Mouse (Mus musculus): Measurements from ENCODE around the gene Ska3. TPM values are rescaled to one million over a fixed set of nuclear protein-coding genes. Genes with fewer than 3 reads are reported as not detected.
"Not testable (repeated sequence)": the region's sequence is repeated elsewhere in the genome, so short reads cannot be mapped to it uniquely, and the experiment has no call there.

Gene Ska3
- polyA plus RNA-seq (2016; fragmentation: Nextera tagmentation; extraction: Ambion mirVana): 36.3 and 36.5 TPM in 2 replicates

GRCm38 (mm10) chr14:57825788-57826751 is at the start of gene Ska3, which contains the start of gene Mrpl57:
Gene Ska3, minus strand, starts transcription at chr14:57826185.
Gene Mrpl57, plus strand, starts transcription at chr14:57826234.
- Histone ChIP-seq H3K9ac (replicated peaks) (peak within 1 kb of the TSS; percentile 86), H3K4me3 (peak within 1 kb of the TSS; percentile 83), H3K36me3 (peaks cover 18% of the 10 kb centered on the region), H3K9me3 (no peaks in the 10 kb centered on the region), H3K4me2 (replicated peaks) (peak within 1 kb of the TSS; percentile 70), H3K27me3 (no peaks in the 10 kb centered on the region), H3K27ac (replicated peaks) (peak within 1 kb of the TSS; percentile 91), H3K4me1 (peaks cover 16% of the 10 kb centered on the region)
- under 1% methylated on average over 96 of the region's 96 CpGs for WGBS
- peak; percentile 96 for ATAC-seq (ENCODE audit: low FRiP score, low read depth)

GRCm38 (mm10) chr14:57866676-57867276 is 40.8 kb upstream of the Ska3 start:
- H3K4me2 ChIP-seq (replicated peaks): no peak overlapping the region
- H3K27me3 ChIP-seq: no peaks in the 10 kb centered on the region
- H3K36me3 ChIP-seq: peaks cover 48% of the 10 kb centered on the region
- no peak overlapping the region for H3K27ac ChIP-seq (replicated peaks)
- H3K9me3 ChIP-seq: no peaks in the 10 kb centered on the region
- ATAC-seq (ENCODE audit: low FRiP score, low read depth): no peak
- no peak overlapping the region for H3K4me3 ChIP-seq
- H3K9ac ChIP-seq (replicated peaks): no peak overlapping the region
- H3K4me1 ChIP-seq: no peaks in the 10 kb centered on the region
- WGBS: 96% methylated on average over 3 of the region's 3 CpGs

GRCm38 (mm10) chr14:57865256-57865655 is 39.3 kb upstream of the Ska3 start:
- peaks cover 52% of the 10 kb centered on the region for H3K36me3 ChIP-seq
- ATAC-seq (ENCODE audit: low FRiP score, low read depth): no peak
- H3K27ac ChIP-seq (replicated peaks): no peak overlapping the region
- H3K9ac ChIP-seq (replicated peaks): no peak overlapping the region
- WGBS: 93% methylated on average over 3 of the region's 3 CpGs
- H3K27me3 ChIP-seq: no peaks in the 10 kb centered on the region
- no peak overlapping the region for H3K4me2 ChIP-seq (replicated peaks)
- no peak overlapping the region for H3K4me3 ChIP-seq
- no peaks in the 10 kb centered on the region for H3K9me3 ChIP-seq
- H3K4me1 ChIP-seq: no peaks in the 10 kb centered on the region

- no peak for ATAC-seq (ENCODE audit: low FRiP score, low read depth)
- H3K27ac ChIP-seq (replicated peaks): no peak overlapping the region
- H3K4me2 ChIP-seq (replicated peaks): no peak overlapping the region
- H3K4me3 ChIP-seq: no peak overlapping the region
- no peaks in the 10 kb centered on the region for H3K9me3 ChIP-seq
- no peaks in the 10 kb centered on the region for H3K27me3 ChIP-seq
- peaks cover 41% of the 10 kb centered on the region for H3K36me3 ChIP-seq
- 81% methylated on average over 2 of the region's 2 CpGs for WGBS
- no peaks in the 10 kb centered on the region for H3K4me1 ChIP-seq
- no peak overlapping the region for H3K9ac ChIP-seq (replicated peaks)
Measured at GRCm38 (mm10) chr14:57863129-57863528, 37.1 kb upstream of the Ska3 start.

GRCm38 (mm10) chr14:57861987-57862412 is 36.0 kb upstream of the Ska3 start:
- Histone ChIP-seq H3K4me2 (replicated peaks) (no peak overlapping the region), H3K4me3 (no peak overlapping the region), H3K27me3 (no peaks in the 10 kb centered on the region), H3K9me3 (no peaks in the 10 kb centered on the region), H3K36me3 (peaks cover 41% of the 10 kb centered on the region), H3K9ac (replicated peaks) (no peak overlapping the region), H3K4me1 (no peaks in the 10 kb centered on the region), H3K27ac (replicated peaks) (no peak overlapping the region)
- WGBS: 88% methylated on average over 4 of the region's 4 CpGs
- no peak for ATAC-seq (ENCODE audit: low FRiP score, low read depth)

- H3K27me3 ChIP-seq: no peaks in the 10 kb centered on the region
- H3K4me1 ChIP-seq: no peaks in the 10 kb centered on the region
- H3K9me3 ChIP-seq: no peaks in the 10 kb centered on the region
- H3K27ac ChIP-seq (replicated peaks): no peak overlapping the region
- peaks cover 29% of the 10 kb centered on the region for H3K36me3 ChIP-seq
- H3K4me3 ChIP-seq: no peak overlapping the region
- H3K4me2 ChIP-seq (replicated peaks): no peak overlapping the region
- no peak for ATAC-seq (ENCODE audit: low FRiP score, low read depth)
- H3K9ac ChIP-seq (replicated peaks): no peak overlapping the region
Measured at GRCm38 (mm10) chr14:57859520-57859919, 33.5 kb upstream of the Ska3 start.

- Histone ChIP-seq H3K27me3 (no peaks in the 10 kb centered on the region), H3K4me2 (replicated peaks) (no peak overlapping the region), H3K36me3 (peaks cover 23% of the 10 kb centered on the region), H3K9me3 (no peaks in the 10 kb centered on the region), H3K27ac (replicated peaks) (no peak overlapping the region), H3K4me3 (no peak overlapping the region), H3K4me1 (no peaks in the 10 kb centered on the region), H3K9ac (replicated peaks) (no peak overlapping the region)
- no peak for ATAC-seq (ENCODE audit: low FRiP score, low read depth)
- WGBS: 83% methylated on average over 2 of the region's 2 CpGs
Measured at GRCm38 (mm10) chr14:57858601-57859000, 32.6 kb upstream of the Ska3 start.

- not testable (repeated sequence) for H3K9me3 ChIP-seq; ATAC-seq (ENCODE audit: low FRiP score, low read depth); H3K9ac ChIP-seq (replicated peaks); H3K27me3 ChIP-seq; H3K4me3 ChIP-seq; H3K4me2 ChIP-seq (replicated peaks); H3K4me1 ChIP-seq; H3K27ac ChIP-seq (replicated peaks)
- peaks cover 12% of the 10 kb centered on the region; the same call in 1 of the 2 replicates for H3K36me3 ChIP-seq
Measured at GRCm38 (mm10) chr14:57856037-57856436, 30.1 kb upstream of the Ska3 start.

GRCm38 (mm10) chr14:57852961-57853360 is 27.0 kb upstream of the Ska3 start:
- Histone ChIP-seq H3K9ac (replicated peaks) (no peak overlapping the region), H3K4me1 (no peaks in the 10 kb centered on the region), H3K9me3 (no peaks in the 10 kb centered on the region), H3K27me3 (no peaks in the 10 kb centered on the region), H3K4me3 (no peak overlapping the region), H3K36me3 (peaks cover 12% of the 10 kb centered on the region), H3K27ac (replicated peaks) (no peak overlapping the region), H3K4me2 (replicated peaks) (no peak overlapping the region)
- 58% methylated on average over 2 of the region's 2 CpGs for WGBS
- no peak for ATAC-seq (ENCODE audit: low FRiP score, low read depth)

- H3K4me1 ChIP-seq: no peaks in the 10 kb centered on the region
- H3K27ac ChIP-seq (replicated peaks): no peak overlapping the region
- no peak overlapping the region for H3K4me2 ChIP-seq (replicated peaks)
- no peak for ATAC-seq (ENCODE audit: low FRiP score, low read depth)
- WGBS: 92% methylated on average over 3 of the region's 3 CpGs
- no peaks in the 10 kb centered on the region for H3K9me3 ChIP-seq
- H3K4me3 ChIP-seq: no peak overlapping the region
- H3K27me3 ChIP-seq: no peaks in the 10 kb centered on the region
- no peak overlapping the region for H3K9ac ChIP-seq (replicated peaks)
- H3K36me3 ChIP-seq: peaks cover 15% of the 10 kb centered on the region
Measured at GRCm38 (mm10) chr14:57850330-57850729, 24.3 kb upstream of the Ska3 start.

GRCm38 (mm10) chr14:57848646-57849045 is 22.7 kb upstream of the Ska3 start:
- Histone ChIP-seq H3K27me3 (no peaks in the 10 kb centered on the region), H3K9ac (replicated peaks) (no peak overlapping the region), H3K9me3 (no peaks in the 10 kb centered on the region), H3K4me2 (replicated peaks) (no peak overlapping the region), H3K4me1 (no peaks in the 10 kb centered on the region), H3K36me3 (peaks cover 28% of the 10 kb centered on the region), H3K27ac (replicated peaks) (no peak overlapping the region), H3K4me3 (no peak overlapping the region)
- no peak for ATAC-seq (ENCODE audit: low FRiP score, low read depth)
- WGBS: 92% methylated on average over 2 of the region's 2 CpGs

- ATAC-seq (ENCODE audit: low FRiP score, low read depth); H3K4me3 ChIP-seq; H3K4me1 ChIP-seq; H3K27ac ChIP-seq (replicated peaks); H3K9ac ChIP-seq (replicated peaks); H3K9me3 ChIP-seq; H3K4me2 ChIP-seq (replicated peaks); H3K27me3 ChIP-seq: not testable (repeated sequence)
- peaks cover 28% of the 10 kb centered on the region for H3K36me3 ChIP-seq
- WGBS: 92% methylated on average over 5 of the region's 5 CpGs
Measured at GRCm38 (mm10) chr14:57848061-57848460, 22.1 kb upstream of the Ska3 start.
